In the genomic region with DNA sequence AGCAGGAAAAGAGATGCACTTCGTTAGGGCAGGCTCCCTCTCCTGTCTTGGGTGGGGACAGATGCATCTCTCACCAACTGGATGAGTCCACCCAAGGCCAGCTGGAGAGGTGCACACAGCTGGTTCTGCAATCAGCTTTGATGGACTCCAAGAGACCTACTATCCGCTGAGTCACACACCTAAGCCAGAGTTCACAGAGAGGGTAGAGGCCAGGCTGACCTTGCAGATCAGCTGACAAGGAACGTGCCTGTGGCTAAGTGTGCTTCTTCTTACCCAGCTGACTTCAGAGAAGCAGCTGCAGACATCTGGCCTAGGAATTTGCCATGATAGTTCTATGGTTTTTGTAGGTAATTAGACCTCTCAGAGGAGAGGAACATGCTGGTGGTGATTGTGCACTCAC, we compare ENCODE assay signal across 28 mouse cellular contexts.
DNase-seq lines count a peak whose midpoint lies in the region; ATAC-seq and TF ChIP-seq lines count a peak whose summit lies in the region.
"Had no signal": no experiment of that assay in that cellular context is flagged by ENCODE, and none has a peak within 500 bp of the region (broad histone marks: within the 10 kb centered on the region; RNA-seq: fewer than 3 reads in every experiment).

No protein-coding gene starts in this region.

- ATAC-seq in intestine, embryonic 14.5 days (replicated peaks; ENCODE audit: low FRiP score, low TSS enrichment, low read depth) = no peak; the same call in 1 of the 2 replicates
- no peak for ATAC-seq in intestine, embryonic 16.5 days
- no peak for ATAC-seq in kidney, embryonic 14.5 days (ENCODE audit: low FRiP score, low TSS enrichment)
- ATAC-seq: liver, embryonic 12.5 days; liver, postnatal 0 days; midbrain, embryonic 15.5 days had no signal

- H3K4me2 ChIP-seq in intestine, embryonic 14.5 days (ENCODE audit: low read length) = no peak overlapping the region
- no peak overlapping the region for H3K4me2 ChIP-seq in intestine, embryonic 16.5 days (ENCODE audit: low read depth, low read length)
- no peak overlapping the region for H3K4me2 ChIP-seq in kidney, embryonic 14.5 days (replicated peaks; ENCODE audit: low read depth, low read length)
- H3K4me2 ChIP-seq: heart, embryonic 13.5 days; hindbrain, embryonic 14.5 days; limb, embryonic 13.5 days; liver, embryonic 12.5 days; midbrain, embryonic 15.5 days; neural tube, embryonic 15.5 days; stomach, embryonic 15.5 days had no signal

- H3ac ChIP-seq in C2C12 (ENCODE audit: control insufficient read depth, insufficient read length, low read depth) = no peak overlapping the region

- WGBS in intestine, embryonic 14.5 days = 54% methylated on average over 3 of the region's 3 CpGs
- 50% methylated on average over 3 of the region's 3 CpGs for WGBS in intestine, embryonic 16.5 days
- 69% methylated on average over 3 of the region's 3 CpGs for WGBS in kidney, embryonic 14.5 days

- in situ Hi-C loops in ES-E14 (cut with MboI; ENCODE audit: low sequenced_read_pairs in 2 of 2, unreplicated experiment in 2 of 2) = loop anchor here in 1 of 2 experiments (25.0 kb wide), 2 partner anchors 474 to 674 kb away; no protein-coding TSS in a partner anchor

- H3K79me2 ChIP-seq in C2C12 (ENCODE audit: control insufficient read depth, insufficient read depth) = no peaks in the 10 kb centered on the region

- DNase-seq in intestine, embryonic 14.5 days (ENCODE audit: low spot score) = peak; percentile 54
- no peak for DNase-seq in ES-E14 (ENCODE audit: low read depth, low spot score)
- DNase-seq in adrenal gland, postnatal 14 days = peak; percentile 31
- no peak for DNase-seq in left cerebral cortex, adult 9 months (ENCODE audit: low spot score in 2 of 2)
- DNase-seq: B cell, adult 2 months; cerebellum, adult 2 months; cerebellum, postnatal 36 days; heart, postnatal 10 days; kidney, adult 18-20 months; kidney, postnatal 36 days; liver, postnatal 0 days; right cerebral cortex, postnatal 25 days; thymus, adult 18-20 months; thymus, postnatal 25 days had no signal

- H3K4me3 ChIP-seq in intestine, embryonic 14.5 days (ENCODE audit: low read depth, low read length) = no peak overlapping the region
- H3K4me3 ChIP-seq in intestine, embryonic 16.5 days (ENCODE audit: low read length) = no peak overlapping the region
- H3K4me3 ChIP-seq in C2C12 (ENCODE audit: insufficient read depth, poor library complexity, severe bottlenecking) (no peak overlapping the region), ES-E14 (ENCODE audit: insufficient read depth in 1 of 2, low read depth in 1 of 2, low read length in 2 of 2, poor library complexity in 1 of 2, severe bottlenecking in 1 of 2) (no peak overlapping the region)
- H3K4me3 ChIP-seq in kidney, embryonic 14.5 days (ENCODE audit: low read length) = no peak overlapping the region
- H3K4me3 ChIP-seq: heart, embryonic 13.5 days; layer of hippocampus, adult 2 months; limb, embryonic 13.5 days; liver, embryonic 12.5 days; midbrain, embryonic 10.5 days; midbrain, embryonic 15.5 days; neural tube, embryonic 15.5 days; stomach, embryonic 15.5 days had no signal

- no peaks in the 10 kb centered on the region for H3K36me3 ChIP-seq in intestine, embryonic 14.5 days (ENCODE audit: control insufficient read depth, insufficient read depth, low read length)
- no peaks in the 10 kb centered on the region for H3K36me3 ChIP-seq in intestine, embryonic 16.5 days (ENCODE audit: control insufficient read depth, insufficient read depth, low read length)
- no peaks in the 10 kb centered on the region for H3K36me3 ChIP-seq in C2C12 (ENCODE audit: control insufficient read depth, insufficient read depth)
- no peaks in the 10 kb centered on the region for H3K36me3 ChIP-seq in ES-E14 (ENCODE audit: control insufficient read depth, insufficient read depth, low read length, poor library complexity, severe bottlenecking)
- H3K36me3 ChIP-seq in kidney, embryonic 14.5 days (ENCODE audit: control insufficient read depth, insufficient read depth, low read length) = no peaks in the 10 kb centered on the region
- H3K36me3 ChIP-seq: G1E; heart, embryonic 13.5 days; limb, embryonic 13.5 days; liver, embryonic 12.5 days; midbrain, embryonic 10.5 days; midbrain, embryonic 15.5 days; neural tube, embryonic 15.5 days; stomach, embryonic 15.5 days had no signal

- no peak overlapping the region for H3K27ac ChIP-seq in intestine, embryonic 14.5 days (ENCODE audit: low read depth)
- H3K27ac ChIP-seq in intestine, embryonic 16.5 days (ENCODE audit: low read length) = no peak overlapping the region
- H3K27ac ChIP-seq in ES-E14 (ENCODE audit: insufficient read depth, low read depth, low read length, poor library complexity, severe bottlenecking) = no peak overlapping the region
- no peak overlapping the region for H3K27ac ChIP-seq in kidney, embryonic 14.5 days (ENCODE audit: low read depth, low read length)
- H3K27ac ChIP-seq: heart, embryonic 13.5 days; hindbrain, embryonic 14.5 days; layer of hippocampus, adult 2 months; limb, embryonic 13.5 days; liver, embryonic 12.5 days; midbrain, embryonic 10.5 days; midbrain, embryonic 15.5 days; neural tube, embryonic 15.5 days; stomach, embryonic 15.5 days had no signal

- H3K4me1 ChIP-seq in intestine, embryonic 14.5 days (replicated peaks; ENCODE audit: control insufficient read depth, insufficient read depth, low read length) = peaks cover 3% of the 10 kb centered on the region; the same call in 1 of the 2 replicates
- H3K4me1 ChIP-seq in intestine, embryonic 16.5 days (ENCODE audit: control insufficient read depth, insufficient read depth, low read length) = no peaks in the 10 kb centered on the region
- no peaks in the 10 kb centered on the region; a peak in 1 of 4 replicates for H3K4me1 ChIP-seq in ES-E14 (ENCODE audit: control insufficient read depth in 2 of 2, insufficient read depth in 2 of 2, low read length in 2 of 2, poor library complexity in 1 of 2)
- H3K4me1 ChIP-seq in kidney, embryonic 14.5 days (ENCODE audit: control insufficient read depth, insufficient read depth, low read length) = no peaks in the 10 kb centered on the region
- H3K4me1 ChIP-seq: heart, embryonic 13.5 days; limb, embryonic 13.5 days; liver, embryonic 12.5 days; midbrain, embryonic 10.5 days; midbrain, embryonic 15.5 days; neural tube, embryonic 15.5 days; stomach, embryonic 15.5 days had no signal

- no peaks in the 10 kb centered on the region for H3K9me3 ChIP-seq in intestine, embryonic 14.5 days (ENCODE audit: control insufficient read depth, low read length)
- H3K9me3 ChIP-seq in intestine, embryonic 16.5 days (ENCODE audit: control insufficient read depth, low read length) = no peaks in the 10 kb centered on the region
- no peaks in the 10 kb centered on the region for H3K9me3 ChIP-seq in ES-E14 (ENCODE audit: control insufficient read depth, insufficient read depth, low read depth, low read length)
- no peaks in the 10 kb centered on the region for H3K9me3 ChIP-seq in kidney, embryonic 14.5 days (ENCODE audit: control insufficient read depth, low read length)
- H3K9me3 ChIP-seq: heart, embryonic 13.5 days; limb, embryonic 13.5 days; liver, embryonic 12.5 days; midbrain, embryonic 10.5 days; midbrain, embryonic 15.5 days; neural tube, embryonic 15.5 days; stomach, embryonic 15.5 days had no signal

- no peak overlapping the region for H3K9ac ChIP-seq in intestine, embryonic 14.5 days (ENCODE audit: low read length)
- no peak overlapping the region for H3K9ac ChIP-seq in intestine, embryonic 16.5 days (ENCODE audit: low read depth, low read length)
- H3K9ac ChIP-seq in ES-E14 (ENCODE audit: insufficient read depth, low read depth, low read length, poor library complexity, severe bottlenecking) = no peak overlapping the region
- H3K9ac ChIP-seq in kidney, embryonic 14.5 days (ENCODE audit: low read depth, low read length) = no peak overlapping the region
- H3K9ac ChIP-seq: forebrain, postnatal 0 days; heart, embryonic 13.5 days; hindbrain, embryonic 14.5 days; limb, embryonic 13.5 days; liver, embryonic 12.5 days; liver, postnatal 0 days; midbrain, embryonic 15.5 days; neural tube, embryonic 15.5 days; stomach, embryonic 15.5 days had no signal

- TF ChIP-seq CTCF in C2C12 (IDR thresholded peaks at IDR 0.05; ENCODE audit: control insufficient read depth, insufficient read depth, insufficient read length) = no peak

- no peaks in the 10 kb centered on the region for H3K79me3 ChIP-seq in C2C12 (ENCODE audit: low read depth)

- no peaks in the 10 kb centered on the region for H3K27me3 ChIP-seq in intestine, embryonic 14.5 days (replicated peaks; ENCODE audit: control insufficient read depth, insufficient read depth, low read length)
- no peaks in the 10 kb centered on the region for H3K27me3 ChIP-seq in intestine, embryonic 16.5 days (replicated peaks; ENCODE audit: control insufficient read depth, insufficient read depth, low read length)
- no peaks in the 10 kb centered on the region for H3K27me3 ChIP-seq in C2C12 (ENCODE audit: control insufficient read depth, insufficient read depth, insufficient read length)
- H3K27me3 ChIP-seq in kidney, embryonic 14.5 days (ENCODE audit: control insufficient read depth, insufficient read depth, low read length) = no peaks in the 10 kb centered on the region
- H3K27me3 ChIP-seq: heart, embryonic 13.5 days; liver, embryonic 12.5 days; midbrain, embryonic 15.5 days; stomach, embryonic 15.5 days had no signal

TF ChIP-seq in C2C12, 6 proteins besides CTCF, POLR2A, EP300 and RAD21:
- no peak for TF ChIP-seq USF1 (IDR thresholded peaks at IDR 0.05; ENCODE audit: low read depth)
- no peak for TF ChIP-seq MAX (IDR thresholded peaks at IDR 0.05)
- no peak for TF ChIP-seq FOSL1 (IDR thresholded peaks at IDR 0.05; ENCODE audit: insufficient read depth, low read length, poor library complexity, severe bottlenecking)
- TF ChIP-seq MYOG (IDR thresholded peaks at IDR 0.05; ENCODE audit: control insufficient read depth, extremely low read depth, insufficient read length) = no peak
- peak; percentile 48 for TF ChIP-seq MYOD1 (IDR thresholded peaks at IDR 0.05; ENCODE audit: control insufficient read depth, insufficient read length, low read depth)

TF ChIP-seq in ES-E14, 5 proteins besides CTCF, POLR2A, EP300 and RAD21:
- no peak for TF ChIP-seq CHD2 (IDR thresholded peaks at IDR 0.05; ENCODE audit: low read depth, low read length)
- no peak for TF ChIP-seq ZC3H11A (IDR thresholded peaks at IDR 0.05; ENCODE audit: borderline replicate concordance, low read depth, low read length)
- TF ChIP-seq MAFK (IDR thresholded peaks at IDR 0.05; ENCODE audit: insufficient read depth, low read depth, low read length) = 0 out of 2 replicates have a peak, but pooled peaks have one; percentile 6
- TF ChIP-seq HCFC1 (IDR thresholded peaks at IDR 0.05; ENCODE audit: borderline replicate concordance, insufficient read depth, low read length) = no peak

Comparison
In these comparisons a context has a peak if more than half of its experiments do, and no peak if none do; other contexts are left out.
1. DNase-seq: peak in intestine, embryonic 14.5 days (single experiment) and adrenal gland, postnatal 14 days (single experiment); none in ES-E14 (single experiment) and left cerebral cortex, adult 9 months (0 of 2).